Mouse (Mus musculus) midbrain, embryonic 13.5 days (tissue): ENCODE data around the gene Spib. TPM values are rescaled to one million over a fixed set of nuclear protein-coding genes. Genes with fewer than 3 reads are reported as not detected.
A peak's percentile ranks its signal among the peaks of the same experiment; 100 is the strongest.

Experiments used
- ATAC-seq: fragments of 200-750 bp; cut with Nextera tagmentation; 2 replicates; pipeline ENCODE4 v1.8.0; 2017; ENCODE audit warnings: mild to moderate bottlenecking, moderate TSS enrichment, moderate library complexity
- H3K27ac ChIP-seq: fragments of 300-500 bp; sonication (generic); 2 replicates; pipeline ENCODE4 v1.5.1; 2015; ENCODE audit warnings: inconsistent platforms, mild to moderate bottlenecking, moderate library complexity
- H3K27me3 ChIP-seq: fragments of 300-500 bp; sonication (generic); 2 replicates; pipeline ENCODE4 v1.6.1; 2015; ENCODE audit warnings: mild to moderate bottlenecking, inconsistent platforms
- H3K36me3 ChIP-seq: fragments of 300-500 bp; sonication (generic); 2 replicates; pipeline ENCODE4 v1.6.1; 2015; ENCODE audit warnings: mild to moderate bottlenecking, inconsistent platforms
- H3K4me1 ChIP-seq: fragments of 300-500 bp; sonication (generic); replicated peaks from 2 replicates; pipeline ENCODE4 v1.6.1; 2015; ENCODE audit warnings: inconsistent platforms
- H3K4me2 ChIP-seq: fragments of 300-500 bp; sonication (generic); replicated peaks from 2 replicates; pipeline ENCODE4 v1.6.1; 2015; ENCODE audit warnings: moderate library complexity, mild to moderate bottlenecking, inconsistent platforms
- H3K4me3 ChIP-seq: fragments of 300-500 bp; sonication (generic); replicated peaks from 2 replicates; pipeline ENCODE4 v1.5.1; 2015; ENCODE audit warnings: mild to moderate bottlenecking, inconsistent platforms
- H3K9ac ChIP-seq: fragments of 300-500 bp; sonication (generic); replicated peaks from 2 replicates; pipeline ENCODE4 v1.6.1; 2015; ENCODE audit warnings: mild to moderate bottlenecking, inconsistent platforms
- H3K9me3 ChIP-seq: fragments of 300-500 bp; sonication (generic); 2 replicates; pipeline ENCODE4 v1.6.1; 2016; ENCODE audit warnings: mild to moderate bottlenecking, inconsistent platforms
- WGBS: fragments of 180-500 bp; shearing (Covaris S2); methylation state at CpG from one replicate; pipeline ENCODE4 v1.1.7; 2015; 5-methylcytosine and 5-hydroxymethylcytosine counted together
- polyA plus RNA-seq: library from polyadenylated mRNA; unstranded; fragments of >200 nt; fragmentation: Nextera tagmentation; extraction: Ambion mirVana; gene quantifications from 2 replicates; pipeline ENCODE4 v1.2.1, GENCODE M21; 2015

Gene Spib
- polyA plus RNA-seq, 1 experiment from 2014 or later: not detected

DNA sequence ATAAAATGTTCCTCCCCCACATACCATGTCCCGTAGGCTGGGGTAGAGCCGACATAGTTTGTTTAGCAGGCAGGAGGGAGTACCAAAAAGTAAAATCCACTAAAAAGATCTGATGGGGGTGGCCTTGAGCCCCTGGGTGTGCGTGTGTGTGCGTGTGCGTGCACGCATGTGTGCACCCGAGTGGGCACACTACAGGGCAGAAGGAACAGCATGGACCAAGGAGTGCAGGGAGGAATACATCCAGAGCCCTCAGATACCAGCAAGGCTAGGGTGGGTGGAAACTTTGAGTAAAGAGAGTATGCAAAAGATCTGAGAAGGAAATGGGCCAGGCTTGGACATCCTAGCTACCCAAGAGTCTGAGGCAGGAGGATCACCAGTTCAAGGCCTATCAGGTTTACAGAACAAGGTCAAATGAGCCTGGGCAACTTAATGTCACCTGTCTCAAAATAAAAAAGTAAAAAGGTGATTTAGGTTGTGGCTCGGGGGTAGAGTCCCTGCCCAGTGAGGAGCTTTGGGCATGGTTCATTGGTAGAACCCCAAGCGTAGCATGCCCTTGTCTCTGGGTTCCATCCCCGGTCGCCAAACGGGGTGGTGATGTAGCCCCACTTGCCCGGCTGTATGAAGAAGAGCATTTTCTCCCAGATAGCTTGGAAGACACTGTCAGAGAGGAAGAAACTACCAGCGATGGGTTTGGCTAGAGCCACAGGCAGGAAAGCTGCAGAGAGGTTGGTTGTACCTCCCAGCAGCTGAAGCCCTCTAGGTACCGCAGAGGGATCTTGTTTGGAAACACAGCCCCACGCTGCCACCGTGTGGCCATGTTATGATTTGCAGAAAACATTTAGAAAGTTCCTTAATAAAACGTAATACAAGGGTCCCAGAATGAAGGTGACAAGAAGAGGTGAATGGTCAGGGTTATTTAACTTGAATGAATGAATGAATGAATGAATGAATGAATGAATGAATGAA lies 28.8 kb upstream of the Spib start:
- Histone ChIP-seq H3K27ac (no peak overlapping the region), H3K9me3 (no peaks in the 10 kb centered on the region), H3K4me2 (no peak overlapping the region), H3K9ac (no peak overlapping the region), H3K4me3 (no peak overlapping the region), H3K4me1 (no peaks in the 10 kb centered on the region), H3K27me3 (0 out of 2 replicates have a peak, but pooled peaks cover 8% of the 10 kb centered on the region), H3K36me3 (no peaks in the 10 kb centered on the region)
- WGBS: 54% methylated on average over 18 of the region's 18 CpGs
- ATAC-seq: peak; percentile 78

DNA sequence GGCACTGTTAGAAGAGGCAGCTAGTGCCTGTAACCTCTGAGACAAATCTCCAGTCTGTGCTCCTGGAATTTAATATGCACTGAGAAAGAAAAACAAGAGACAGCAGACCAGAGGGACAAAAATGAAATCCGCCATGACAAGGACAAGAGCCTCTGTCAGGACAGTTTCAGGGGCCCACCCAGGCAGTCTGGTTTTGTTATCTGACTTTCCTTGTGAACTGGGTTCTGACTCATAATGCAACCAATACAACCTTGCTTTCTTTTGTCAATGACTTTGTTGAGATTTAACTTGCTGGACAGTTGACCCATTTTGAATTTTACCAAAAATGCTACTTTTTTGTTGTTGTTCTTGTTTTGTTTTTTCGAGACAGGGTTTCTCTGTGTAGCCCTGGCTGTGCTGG lies 25.8 kb upstream of the Spib start:
- Histone ChIP-seq H3K9ac (no peak overlapping the region), H3K36me3 (no peaks in the 10 kb centered on the region), H3K27ac (no peak overlapping the region), H3K27me3 (0 out of 2 replicates have a peak, but pooled peaks cover 8% of the 10 kb centered on the region), H3K9me3 (no peaks in the 10 kb centered on the region), H3K4me3 (no peak overlapping the region), H3K4me1 (peaks cover 9% of the 10 kb centered on the region), H3K4me2 (no peak overlapping the region)
- no peak for ATAC-seq
- 68% methylated on average over 2 of the region's 2 CpGs for WGBS

GRCm38 (mm10) chr7:44553826-44554225 lies 22.0 kb upstream of the Spib start, which contains the start of gene Nr1h2:
Gene Nr1h2 (minus strand): TSS chr7:44553951.
- Histone ChIP-seq H3K9me3 (no peaks in the 10 kb centered on the region), H3K36me3 (peaks cover 31% of the 10 kb centered on the region), H3K4me1 (peaks cover 14% of the 10 kb centered on the region), H3K27ac (peak within 1 kb of the TSS; percentile 89), H3K9ac (peak within 1 kb of the TSS; percentile 66), H3K27me3 (0 out of 2 replicates have a peak, but pooled peaks cover 8% of the 10 kb centered on the region), H3K4me2 (peak within 1 kb of the TSS; percentile 85), H3K4me3 (peak within 1 kb of the TSS; percentile 84)
- WGBS: under 1% methylated on average over 22 of the region's 22 CpGs
- peak; percentile 67 for ATAC-seq

- WGBS: 1% methylated on average over 32 of the region's 32 CpGs
- H3K4me3 ChIP-seq: peak overlapping the region; percentile 84
- no peaks in the 10 kb centered on the region for H3K9me3 ChIP-seq
- H3K4me2 ChIP-seq: peak overlapping the region; percentile 85
- H3K9ac ChIP-seq: peak overlapping the region; percentile 66
- peak; percentile 57 for ATAC-seq
- H3K27ac ChIP-seq: peak overlapping the region; percentile 89
- 0 out of 2 replicates have a peak, but pooled peaks cover 8% of the 10 kb centered on the region for H3K27me3 ChIP-seq
- H3K4me1 ChIP-seq: peaks cover 15% of the 10 kb centered on the region
- peaks cover 31% of the 10 kb centered on the region for H3K36me3 ChIP-seq
These were observed 21.4 kb upstream of the Spib start for GRCm38 (mm10) chr7:44553196-44553764.

DNA sequence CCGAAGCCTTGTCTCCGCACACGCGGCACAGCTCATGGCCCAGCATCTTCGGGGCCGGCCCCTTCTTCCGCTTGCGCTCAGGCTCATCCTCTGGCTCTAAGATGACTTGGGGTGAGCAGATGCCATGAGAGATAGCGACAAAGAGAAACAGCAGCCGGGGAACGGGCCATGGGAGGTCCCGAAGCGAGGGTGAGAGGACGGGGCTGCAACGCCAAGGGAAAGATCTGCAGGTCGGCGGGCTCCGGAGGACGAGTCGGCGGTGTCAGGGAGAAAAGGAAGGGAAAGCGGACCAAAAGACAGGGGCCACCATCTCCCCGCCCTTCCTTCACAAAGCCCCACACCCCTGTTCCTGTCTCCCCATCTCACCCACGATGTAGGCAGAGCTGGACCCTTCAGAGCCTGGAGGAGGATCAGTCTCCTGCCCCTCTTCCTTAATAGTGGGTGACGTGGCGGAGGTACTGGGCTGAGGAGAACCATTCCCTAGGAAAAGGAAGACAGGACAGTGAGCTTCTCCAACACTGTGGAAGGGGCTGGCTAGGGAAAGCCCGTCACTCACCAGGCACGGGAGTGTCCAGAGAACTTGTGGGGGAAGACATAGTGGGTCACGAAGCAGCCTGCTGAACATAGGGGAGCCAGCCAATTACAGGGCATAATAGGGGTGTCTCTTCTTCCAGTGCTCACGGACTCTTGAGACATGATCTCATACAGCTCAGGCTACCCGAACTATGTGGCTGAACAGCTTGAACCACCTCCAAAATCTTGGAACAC lies 20.5 kb upstream of the Spib start:
- Histone ChIP-seq H3K9me3 (no peaks in the 10 kb centered on the region), H3K4me3 (peak overlapping the region; percentile 84), H3K27me3 (0 out of 2 replicates have a peak, but pooled peaks cover 8% of the 10 kb centered on the region), H3K4me1 (peaks cover 25% of the 10 kb centered on the region), H3K36me3 (peaks cover 31% of the 10 kb centered on the region), H3K4me2 (peak overlapping the region; percentile 85), H3K9ac (peak overlapping the region; percentile 66; the same call in 1 of the 2 replicates), H3K27ac (no peak overlapping the region; the same call in 1 of the 2 replicates)
- 86% methylated on average over 27 of the region's 31 CpGs for WGBS
- peak; percentile 10; the same call in 1 of the 2 replicates for ATAC-seq

- no peak overlapping the region; the same call in 1 of the 2 replicates for H3K9ac ChIP-seq
- 76% methylated on average over 22 of the region's 22 CpGs for WGBS
- no peak overlapping the region for H3K4me3 ChIP-seq
These were observed 19.9 kb upstream of the Spib start for GRCm38 (mm10) chr7:44551731-44552130.

DNA sequence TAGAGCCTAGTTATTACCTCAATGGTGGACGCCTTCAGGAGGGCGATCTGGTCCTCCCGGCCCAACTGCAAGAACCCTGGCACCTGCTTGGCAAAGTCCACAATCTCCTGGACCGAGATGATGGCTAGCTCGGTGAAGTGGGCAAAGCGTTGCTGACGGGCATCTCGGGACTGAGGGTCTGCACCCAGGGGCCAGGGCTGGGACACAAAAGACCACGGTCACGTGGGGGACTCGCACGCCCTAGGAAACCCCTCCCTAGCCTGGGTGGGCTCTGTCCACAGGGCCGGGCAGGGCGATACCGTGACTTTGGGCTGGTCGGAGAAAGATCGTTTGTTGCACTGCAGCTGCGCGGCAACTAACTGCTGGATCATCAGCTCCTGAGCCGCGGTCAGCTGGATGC lies 19.4 kb upstream of the Spib start:
- H3K4me2 ChIP-seq: no peak overlapping the region
- no peak for ATAC-seq
- 94% methylated on average over 21 of the region's 21 CpGs for WGBS

More at GRCm38 (mm10) chr7:44551731-44552130, 19.9 kb upstream of the Spib start:
- H3K9me3 ChIP-seq: no peaks in the 10 kb centered on the region
- H3K4me2 ChIP-seq: no peak overlapping the region
- peaks cover 31% of the 10 kb centered on the region for H3K36me3 ChIP-seq
- H3K27me3 ChIP-seq: 0 out of 2 replicates have a peak, but pooled peaks cover 6% of the 10 kb centered on the region
- ATAC-seq: no peak
- H3K27ac ChIP-seq: no peak overlapping the region
- H3K4me1 ChIP-seq: peaks cover 29% of the 10 kb centered on the region

GRCm38 (mm10) chr7:44550409-44550678 lies 18.5 kb upstream of the Spib start:
- peaks cover 34% of the 10 kb centered on the region for H3K36me3 ChIP-seq
- no peaks in the 10 kb centered on the region; the same call in 1 of the 2 replicates for H3K9me3 ChIP-seq
- WGBS: 95% methylated on average over 12 of the region's 12 CpGs
- H3K27me3 ChIP-seq: no peaks in the 10 kb centered on the region
- no peak for ATAC-seq
- H3K4me3 ChIP-seq: no peak overlapping the region
- H3K4me1 ChIP-seq: peaks cover 29% of the 10 kb centered on the region
- H3K4me2 ChIP-seq: no peak overlapping the region
- no peak overlapping the region for H3K9ac ChIP-seq
- no peak overlapping the region for H3K27ac ChIP-seq

More for the DNA sequence above, 19.4 kb upstream of the Spib start:
- H3K27me3 ChIP-seq: 0 out of 2 replicates have a peak, but pooled peaks cover 6% of the 10 kb centered on the region
- H3K9ac ChIP-seq: no peak overlapping the region
- peaks cover 31% of the 10 kb centered on the region for H3K36me3 ChIP-seq
- no peak overlapping the region for H3K4me3 ChIP-seq
- peaks cover 29% of the 10 kb centered on the region for H3K4me1 ChIP-seq
- H3K27ac ChIP-seq: no peak overlapping the region
- no peaks in the 10 kb centered on the region; the same call in 1 of the 2 replicates for H3K9me3 ChIP-seq

GRCm38 (mm10) chr7:44549621-44550408 lies 17.9 kb upstream of the Spib start:
- Histone ChIP-seq H3K4me1 (peaks cover 29% of the 10 kb centered on the region), H3K9ac (no peak overlapping the region), H3K9me3 (no peaks in the 10 kb centered on the region; the same call in 1 of the 2 replicates), H3K4me2 (no peak overlapping the region), H3K36me3 (peaks cover 34% of the 10 kb centered on the region), H3K27me3 (no peaks in the 10 kb centered on the region), H3K27ac (no peak overlapping the region), H3K4me3 (no peak overlapping the region)
- ATAC-seq: no peak
- 97% methylated on average over 23 of the region's 23 CpGs for WGBS

DNA sequence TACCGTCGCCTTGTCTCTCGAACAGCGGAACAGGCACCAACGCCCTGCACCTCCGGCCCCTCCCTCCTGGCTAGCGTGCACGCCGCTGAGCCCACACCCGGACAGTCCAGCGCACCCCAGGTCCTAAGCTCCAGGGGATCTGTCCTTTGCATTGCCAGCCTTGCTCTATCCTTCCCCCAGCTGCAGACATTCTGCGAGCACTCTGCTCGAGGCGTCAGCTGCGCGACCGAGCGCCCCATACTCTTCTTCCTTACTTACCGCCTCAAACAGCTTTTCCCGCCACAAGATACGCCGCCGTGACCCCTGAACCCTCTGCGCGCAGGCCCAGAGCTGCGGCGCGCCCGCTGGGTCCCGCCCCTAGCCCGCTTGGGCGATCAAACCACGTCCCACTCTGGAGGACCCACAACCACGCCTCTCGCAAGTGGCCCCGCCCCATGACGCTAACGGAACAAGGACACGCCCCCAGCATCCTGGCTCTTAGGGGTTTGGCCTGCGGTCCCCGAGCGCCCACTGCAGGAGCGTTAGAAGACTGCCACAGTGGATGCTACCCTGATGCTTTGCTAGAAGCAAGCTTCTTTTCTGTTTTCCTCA lies 16.7 kb upstream of the Spib start, which contains the start of gene Pold1:
Gene Pold1, minus strand, starts transcription at position 353 of the 591 bp plus-strand sequence.
- peaks cover 34% of the 10 kb centered on the region for H3K36me3 ChIP-seq
- H3K9ac ChIP-seq: peak within 1 kb of the TSS; percentile 71
- H3K27ac ChIP-seq: peak within 1 kb of the TSS; percentile 65
- peak; percentile 90 for ATAC-seq
- H3K4me1 ChIP-seq: peaks cover 26% of the 10 kb centered on the region
- H3K27me3 ChIP-seq: no peaks in the 10 kb centered on the region
- no peaks in the 10 kb centered on the region; the same call in 1 of the 2 replicates for H3K9me3 ChIP-seq
- peak within 1 kb of the TSS; percentile 90 for H3K4me2 ChIP-seq
- peak within 1 kb of the TSS; percentile 62 for H3K4me3 ChIP-seq
- WGBS: under 1% methylated on average over 43 of the region's 43 CpGs
